Mouse (Mus musculus) E14TG2a.4 (cell line): ENCODE measurements around the gene Acsbg1.

Experiments used
- CTCF ChIP-seq: conservative IDR thresholded peaks from 2 replicates; pipeline ENCODE4 v1.5.1; 2014; ENCODE audit warnings: low read length
- NANOG ChIP-seq: IDR thresholded peaks from 2 replicates; pipeline ENCODE4 v1.6.1; 2014; ENCODE audit warnings: borderline replicate concordance, low read length, mixed read lengths
- POU5F1 ChIP-seq: IDR thresholded peaks from 2 replicates; pipeline ENCODE4 v1.6.1; 2014; ENCODE audit warnings: low read length, borderline replicate concordance

- TF ChIP-seq CTCF (no peak), NANOG (no peak), POU5F1 (no peak)
These were observed 34.4 kb downstream of the Acsbg1 start for GRCm38 (mm10) chr9:54627240-54627639.
